Mouse (Mus musculus) kidney, adult 2 months (tissue): ENCODE measurements around the gene Ltbp1.

Experiments
- CTCF ChIP-seq: fragments of 200-500 bp; conservative IDR thresholded peaks from 2 replicates; pipeline ENCODE4 v1.5.1; 2011; ENCODE audit warnings: low read depth, mild to moderate bottlenecking, control low read depth, low read length, moderate library complexity, mixed read lengths; ENCODE audit not compliant: insufficient read depth, insufficient read length
- POLR2A ChIP-seq: fragments of 200-500 bp; IDR thresholded peaks from one replicate; pipeline ENCODE4 v1.6.1; 2011; ENCODE audit warnings: low read depth, low read length, control low read depth

GRCm38 (mm10) chr17:75369351-75369750, 364.0 kb downstream of the Ltbp1 start:
- TF ChIP-seq POLR2A, result no peak
- TF ChIP-seq CTCF, result peak; percentile 42; the same call in 1 of the 2 replicates
